Mouse (Mus musculus): ENCODE measurements around the gene Rpl10.

- TF ChIP-seq HCFC1 (IDR thresholded peaks at IDR 0.05; ENCODE audit: borderline replicate concordance, insufficient read depth, low read length): no peak
- TF ChIP-seq ZC3H11A (IDR thresholded peaks at IDR 0.05; ENCODE audit: borderline replicate concordance, low read depth, low read length): no peak
- no peak for TF ChIP-seq ZNF384 (IDR thresholded peaks at IDR 0.05; ENCODE audit: low read depth, low read length)
- TF ChIP-seq CHD2 (IDR thresholded peaks at IDR 0.05; ENCODE audit: low read depth, low read length): no peak
- 0 out of 2 replicates have a peak, but pooled peaks have one; percentile 38 for TF ChIP-seq MAFK (IDR thresholded peaks at IDR 0.05; ENCODE audit: insufficient read depth, low read depth, low read length)
These were observed 26.0 kb upstream of the Rpl10 start for GRCm38 (mm10) chrX:74244614-74245083.

Measured in ES-E14 (cell line).